Mouse (Mus musculus): ENCODE measurements at regions not wholly inside any gene's neighbourhood (a gene's known extent, or its start where the extent isn't known, plus 50 kb on each side); places are given as distances from the start of the nearest gene placed in this dataset.
"Not testable (repeated sequence)": the region's sequence is repeated elsewhere in the genome, so short reads cannot be mapped to it uniquely, and the experiment has no call there.

DNA sequence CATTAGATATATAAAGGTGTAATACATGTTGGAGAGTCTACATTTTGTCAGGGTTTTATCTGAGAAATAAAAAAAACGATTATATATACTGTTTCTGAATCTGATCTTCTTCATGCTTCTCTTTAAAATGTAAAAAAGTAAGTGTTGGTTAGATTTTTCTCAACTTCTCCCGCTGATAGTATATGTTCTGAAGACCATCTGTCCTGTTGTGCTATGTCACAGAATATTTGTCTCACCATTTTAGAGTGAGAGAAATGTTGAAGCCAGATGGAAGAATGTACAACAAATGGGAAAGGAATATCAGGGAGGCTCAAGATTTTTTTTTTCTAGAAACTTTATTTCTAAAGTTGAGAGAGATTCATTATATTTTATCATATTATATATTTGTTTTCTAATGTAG, 830.4 kb upstream of the Gpc5 start:
- H3K27ac ChIP-seq (replicated peaks in 1 of 2; ENCODE audit: control insufficient read depth in 1 of 2, insufficient read depth in 1 of 2, low read depth in 2 of 2, low read length in 2 of 2), result no peak overlapping the region
- no peak overlapping the region for H3K4me2 ChIP-seq (ENCODE audit: low read length)
- no peak overlapping the region for H3K4me3 ChIP-seq (ENCODE audit: control insufficient read depth in 1 of 2, insufficient read depth in 1 of 2, low read depth in 1 of 2, low read length in 2 of 2)
- 58% methylated on average over 2 of the region's 2 CpGs for WGBS
- no peaks in the 10 kb centered on the region for H3K4me1 ChIP-seq (ENCODE audit: control insufficient read depth in 2 of 2, insufficient read depth in 2 of 2, low read length in 2 of 2)
- no peaks in the 10 kb centered on the region for H3K36me3 ChIP-seq (ENCODE audit: control insufficient read depth, insufficient read depth, low read length)
- no peaks in the 10 kb centered on the region for H3K27me3 ChIP-seq (ENCODE audit: control insufficient read depth, insufficient read depth, low read length)
- no peaks in the 10 kb centered on the region for H3K9me3 ChIP-seq (ENCODE audit: control insufficient read depth, low read length)
- no peak overlapping the region for H3K9ac ChIP-seq (ENCODE audit: low read length)
- no peak for ATAC-seq (ENCODE audit: insufficient number of reproducible peaks, insufficient read depth, low FRiP score, low read depth)

DNA sequence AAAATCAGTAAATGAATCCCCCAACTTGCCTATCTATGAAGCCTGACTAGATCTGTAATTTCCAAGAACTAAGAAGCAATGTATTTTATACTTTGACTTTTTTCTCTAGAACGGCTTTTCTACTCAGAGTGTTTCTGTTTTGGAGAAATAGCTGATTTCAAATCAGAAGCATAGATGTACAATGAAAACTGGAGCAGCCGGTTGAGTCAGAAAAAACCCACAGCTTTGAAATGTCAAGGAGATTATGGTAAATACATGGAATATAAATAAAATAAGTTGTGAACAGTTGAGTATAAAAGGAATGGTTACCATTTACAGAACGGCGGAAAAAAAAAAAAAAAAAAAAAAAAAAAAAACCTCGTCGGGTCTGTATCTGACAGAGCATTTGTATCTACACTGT, 791.4 kb upstream of the Gpc5 start:
- Histone ChIP-seq H3K4me3 (ENCODE audit: control insufficient read depth in 1 of 2, insufficient read depth in 1 of 2, low read depth in 1 of 2, low read length in 2 of 2) (no peak overlapping the region), H3K36me3 (ENCODE audit: control insufficient read depth, insufficient read depth, low read length) (no peaks in the 10 kb centered on the region), H3K27ac (replicated peaks in 1 of 2; ENCODE audit: control insufficient read depth in 1 of 2, insufficient read depth in 1 of 2, low read depth in 2 of 2, low read length in 2 of 2) (no peak overlapping the region), H3K9ac (ENCODE audit: low read length) (no peak overlapping the region), H3K4me2 (ENCODE audit: low read length) (no peak overlapping the region), H3K4me1 (ENCODE audit: control insufficient read depth in 2 of 2, insufficient read depth in 2 of 2, low read length in 2 of 2) (no peaks in the 10 kb centered on the region), H3K9me3 (ENCODE audit: control insufficient read depth, low read length) (no peaks in the 10 kb centered on the region), H3K27me3 (ENCODE audit: control insufficient read depth, insufficient read depth, low read length) (no peaks in the 10 kb centered on the region)
- no peak for ATAC-seq (ENCODE audit: insufficient number of reproducible peaks, insufficient read depth, low FRiP score, low read depth)
- 84% methylated on average over 6 of the region's 6 CpGs for WGBS

DNA sequence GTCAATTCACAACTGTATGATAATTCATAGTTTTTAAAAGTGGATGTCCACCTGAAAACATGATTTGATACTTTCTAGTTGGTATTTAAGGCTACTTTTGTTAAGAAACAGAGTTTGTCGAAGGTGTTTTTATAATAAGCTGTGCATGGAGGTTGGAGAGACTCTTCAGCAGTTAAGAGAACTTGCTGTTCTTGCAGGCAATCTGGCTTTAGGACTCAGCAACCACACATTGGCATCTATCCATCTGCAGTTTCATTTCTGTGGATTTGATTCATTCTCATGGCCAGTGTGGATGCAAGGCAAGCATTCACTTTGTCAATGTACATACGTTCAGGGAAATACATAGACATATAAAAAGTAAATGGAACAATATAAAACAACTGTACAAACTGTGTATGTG, 784.5 kb upstream of the Gpc5 start:
- Histone ChIP-seq H3K27ac (replicated peaks in 1 of 2; ENCODE audit: control insufficient read depth in 1 of 2, insufficient read depth in 1 of 2, low read depth in 2 of 2, low read length in 2 of 2) (no peak overlapping the region), H3K4me3 (ENCODE audit: control insufficient read depth in 1 of 2, insufficient read depth in 1 of 2, low read depth in 1 of 2, low read length in 2 of 2) (no peak overlapping the region), H3K9ac (ENCODE audit: low read length) (no peak overlapping the region), H3K4me1 (ENCODE audit: control insufficient read depth in 2 of 2, insufficient read depth in 2 of 2, low read length in 2 of 2) (no peaks in the 10 kb centered on the region), H3K27me3 (ENCODE audit: control insufficient read depth, insufficient read depth, low read length) (no peaks in the 10 kb centered on the region), H3K4me2 (ENCODE audit: low read length) (no peak overlapping the region), H3K36me3 (ENCODE audit: control insufficient read depth, insufficient read depth, low read length) (no peaks in the 10 kb centered on the region), H3K9me3 (ENCODE audit: control insufficient read depth, low read length) (no peaks in the 10 kb centered on the region)
- WGBS, result 76% methylated on average over 2 of the region's 2 CpGs
- no peak for ATAC-seq (ENCODE audit: insufficient number of reproducible peaks, insufficient read depth, low FRiP score, low read depth)

DNA sequence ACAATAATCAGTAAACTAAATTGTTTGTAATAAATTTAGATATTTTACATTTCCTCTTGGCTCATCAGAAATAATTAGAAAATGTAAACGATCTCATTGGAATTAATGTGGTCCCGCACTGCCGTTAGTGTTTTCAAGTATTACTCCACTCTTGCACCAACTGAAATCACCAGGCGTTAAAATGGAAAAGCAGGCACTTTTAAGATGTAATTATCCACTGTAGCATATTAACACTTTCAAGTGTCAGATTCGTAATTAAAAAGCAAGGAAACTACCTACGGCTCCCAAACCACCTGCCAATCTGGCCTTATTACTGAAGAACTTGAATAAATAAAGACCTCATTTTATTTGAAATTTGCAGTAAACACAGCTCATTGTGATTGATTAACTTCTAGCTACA, 759.4 kb upstream of the Gpc5 start:
- Histone ChIP-seq H3K27ac (replicated peaks in 1 of 2; ENCODE audit: control insufficient read depth in 1 of 2, insufficient read depth in 1 of 2, low read depth in 2 of 2, low read length in 2 of 2) (no peak overlapping the region), H3K9me3 (ENCODE audit: control insufficient read depth, low read length) (no peaks in the 10 kb centered on the region), H3K36me3 (ENCODE audit: control insufficient read depth, insufficient read depth, low read length) (no peaks in the 10 kb centered on the region), H3K4me3 (ENCODE audit: control insufficient read depth in 1 of 2, insufficient read depth in 1 of 2, low read depth in 1 of 2, low read length in 2 of 2) (no peak overlapping the region), H3K27me3 (ENCODE audit: control insufficient read depth, insufficient read depth, low read length) (no peaks in the 10 kb centered on the region), H3K9ac (ENCODE audit: low read length) (no peak overlapping the region), H3K4me1 (ENCODE audit: control insufficient read depth in 2 of 2, insufficient read depth in 2 of 2, low read length in 2 of 2) (no peaks in the 10 kb centered on the region), H3K4me2 (ENCODE audit: low read length) (no peak overlapping the region)
- WGBS, result 89% methylated on average over 6 of the region's 6 CpGs
- ATAC-seq (ENCODE audit: insufficient number of reproducible peaks, insufficient read depth, low FRiP score, low read depth), result no peak

DNA sequence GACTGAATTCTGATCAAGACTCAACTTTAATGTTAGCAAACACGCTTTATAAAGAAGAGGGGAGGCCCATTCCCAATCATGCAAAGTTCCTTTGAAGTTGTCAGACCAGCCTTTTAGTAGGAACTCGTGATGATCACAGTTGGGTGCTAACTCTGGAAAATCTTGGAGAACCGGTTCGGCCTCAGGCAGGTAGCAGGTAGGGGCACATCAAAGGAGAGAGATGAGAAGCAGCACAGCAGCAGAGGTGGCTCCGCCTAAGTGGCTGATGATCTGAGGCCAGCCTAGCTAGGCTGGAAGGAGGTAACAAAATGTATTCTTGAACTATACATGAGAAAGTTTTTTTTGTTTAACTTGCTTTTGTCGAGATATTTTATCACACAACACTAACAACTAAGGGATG, 742.7 kb upstream of the Gpc5 start:
- 51% methylated on average over 6 of the region's 6 CpGs for WGBS
- Histone ChIP-seq H3K4me1 (ENCODE audit: control insufficient read depth in 2 of 2, insufficient read depth in 2 of 2, low read length in 2 of 2) (no peaks in the 10 kb centered on the region), H3K9me3 (ENCODE audit: control insufficient read depth, low read length) (no peaks in the 10 kb centered on the region), H3K4me3 (ENCODE audit: control insufficient read depth in 1 of 2, insufficient read depth in 1 of 2, low read depth in 1 of 2, low read length in 2 of 2) (no peak overlapping the region), H3K9ac (ENCODE audit: low read length) (no peak overlapping the region), H3K4me2 (ENCODE audit: low read length) (no peak overlapping the region), H3K36me3 (ENCODE audit: control insufficient read depth, insufficient read depth, low read length) (no peaks in the 10 kb centered on the region), H3K27me3 (ENCODE audit: control insufficient read depth, insufficient read depth, low read length) (no peaks in the 10 kb centered on the region), H3K27ac (replicated peaks in 1 of 2; ENCODE audit: control insufficient read depth in 1 of 2, insufficient read depth in 1 of 2, low read depth in 2 of 2, low read length in 2 of 2) (no peak overlapping the region)
- no peak for ATAC-seq (ENCODE audit: insufficient number of reproducible peaks, insufficient read depth, low FRiP score, low read depth)

DNA sequence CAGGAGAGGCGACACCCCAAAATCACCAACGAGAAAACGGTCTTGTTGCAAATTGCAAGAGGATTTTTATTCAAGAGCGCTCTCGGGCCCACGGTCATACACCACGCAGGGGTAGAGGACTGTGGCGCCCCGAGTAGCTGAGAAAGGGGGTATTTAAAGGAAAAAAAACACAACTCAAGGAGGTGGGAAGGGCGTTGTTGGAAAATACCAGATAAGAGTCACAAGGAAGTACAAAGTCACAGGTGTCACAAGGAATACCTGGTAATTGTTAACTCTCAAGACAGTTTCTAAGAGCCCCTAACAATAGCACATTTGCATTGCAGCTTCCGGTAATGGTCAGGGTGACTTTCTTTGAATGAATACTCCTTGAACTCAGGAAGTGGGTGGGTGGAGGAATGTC, 742.2 kb upstream of the Gpc5 start:
- H3K9ac ChIP-seq (ENCODE audit: low read length); H3K4me3 ChIP-seq (ENCODE audit: control insufficient read depth in 1 of 2, insufficient read depth in 1 of 2, low read depth in 1 of 2, low read length in 2 of 2); H3K36me3 ChIP-seq (ENCODE audit: control insufficient read depth, insufficient read depth, low read length); ATAC-seq (ENCODE audit: insufficient number of reproducible peaks, insufficient read depth, low FRiP score, low read depth); H3K27ac ChIP-seq (replicated peaks in 1 of 2; ENCODE audit: control insufficient read depth in 1 of 2, insufficient read depth in 1 of 2, low read depth in 2 of 2, low read length in 2 of 2); H3K4me1 ChIP-seq (ENCODE audit: control insufficient read depth in 2 of 2, insufficient read depth in 2 of 2, low read length in 2 of 2); H3K9me3 ChIP-seq (ENCODE audit: control insufficient read depth, low read length); H3K27me3 ChIP-seq (ENCODE audit: control insufficient read depth, insufficient read depth, low read length); H3K4me2 ChIP-seq (ENCODE audit: low read length): not testable (repeated sequence)
- WGBS, result 66% methylated on average over 3 of the region's 11 CpGs

DNA sequence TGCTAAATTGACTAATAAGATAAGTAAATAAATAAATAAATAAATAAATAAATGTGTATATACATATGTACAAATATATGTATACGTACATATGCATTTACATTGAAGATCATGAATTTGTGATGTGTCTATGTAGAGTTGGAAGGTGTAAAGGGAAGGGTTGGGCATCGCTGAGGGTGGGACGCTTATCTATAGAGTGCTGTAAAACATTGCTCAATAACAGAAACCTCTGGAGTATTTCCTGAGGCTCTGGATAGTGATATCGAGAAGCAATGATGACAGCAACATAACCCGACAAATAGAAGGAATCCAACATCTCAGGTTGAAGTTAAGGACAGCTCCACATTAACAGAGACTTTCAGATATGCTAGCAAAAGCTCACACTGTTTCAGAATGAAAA, 739.7 kb upstream of the Gpc5 start:
- Histone ChIP-seq H3K4me2 (ENCODE audit: low read length) (no peak overlapping the region), H3K27me3 (ENCODE audit: control insufficient read depth, insufficient read depth, low read length) (no peaks in the 10 kb centered on the region), H3K36me3 (ENCODE audit: control insufficient read depth, insufficient read depth, low read length) (no peaks in the 10 kb centered on the region), H3K9ac (ENCODE audit: low read length) (no peak overlapping the region), H3K27ac (replicated peaks in 1 of 2; ENCODE audit: control insufficient read depth in 1 of 2, insufficient read depth in 1 of 2, low read depth in 2 of 2, low read length in 2 of 2) (no peak overlapping the region), H3K4me3 (ENCODE audit: control insufficient read depth in 1 of 2, insufficient read depth in 1 of 2, low read depth in 1 of 2, low read length in 2 of 2) (no peak overlapping the region), H3K9me3 (ENCODE audit: control insufficient read depth, low read length) (no peaks in the 10 kb centered on the region), H3K4me1 (ENCODE audit: control insufficient read depth in 2 of 2, insufficient read depth in 2 of 2, low read length in 2 of 2) (no peaks in the 10 kb centered on the region)
- ATAC-seq (ENCODE audit: insufficient number of reproducible peaks, insufficient read depth, low FRiP score, low read depth), result no peak
- 83% methylated on average over 5 of the region's 5 CpGs for WGBS

DNA sequence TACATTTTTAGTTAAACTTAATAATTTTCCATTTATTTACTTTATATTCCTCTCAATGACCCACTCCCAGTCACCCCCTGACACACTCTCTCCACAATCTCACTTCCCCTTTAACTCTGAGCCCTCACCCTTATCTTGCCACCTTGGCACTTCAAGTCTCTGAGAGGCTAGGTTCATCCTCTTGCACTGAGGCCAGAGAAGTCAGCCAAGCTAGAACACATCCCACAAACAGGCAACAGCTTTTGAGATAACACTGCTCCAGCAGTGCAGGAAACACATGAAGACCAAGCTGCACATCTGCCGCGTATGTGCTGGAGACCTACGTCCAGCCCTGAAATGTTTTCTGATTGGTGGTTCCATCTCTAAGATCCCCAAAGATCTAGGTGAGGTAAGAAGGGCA, 717.2 kb upstream of the Gpc5 start:
- no peaks in the 10 kb centered on the region for H3K4me1 ChIP-seq (ENCODE audit: control insufficient read depth in 2 of 2, insufficient read depth in 2 of 2, low read length in 2 of 2)
- no peaks in the 10 kb centered on the region for H3K27me3 ChIP-seq (ENCODE audit: control insufficient read depth, insufficient read depth, low read length)
- H3K9ac ChIP-seq (ENCODE audit: low read length), result no peak overlapping the region
- no peak overlapping the region for H3K27ac ChIP-seq (replicated peaks in 1 of 2; ENCODE audit: control insufficient read depth in 1 of 2, insufficient read depth in 1 of 2, low read depth in 2 of 2, low read length in 2 of 2)
- 80% methylated on average over 3 of the region's 3 CpGs for WGBS
- no peaks in the 10 kb centered on the region for H3K9me3 ChIP-seq (ENCODE audit: control insufficient read depth, low read length)
- H3K4me2 ChIP-seq (ENCODE audit: low read length), result no peak overlapping the region
- no peak for ATAC-seq (ENCODE audit: insufficient number of reproducible peaks, insufficient read depth, low FRiP score, low read depth)
- no peak overlapping the region for H3K4me3 ChIP-seq (ENCODE audit: control insufficient read depth in 1 of 2, insufficient read depth in 1 of 2, low read depth in 1 of 2, low read length in 2 of 2)
- no peaks in the 10 kb centered on the region for H3K36me3 ChIP-seq (ENCODE audit: control insufficient read depth, insufficient read depth, low read length)

Data from heart, embryonic 14.5 days (tissue).